Comparison of ENCODE assay signal across 27 mouse cellular contexts in genomic region chr12:24870901-24871300, GRCm38 (mm10). TPM values are rescaled to one million over a fixed set of nuclear protein-coding genes. Genes with fewer than 3 reads are reported as not detected.
DNase-seq lines count a peak whose midpoint lies in the region; ATAC-seq and TF ChIP-seq lines count a peak whose summit lies in the region.
"Had no signal": no experiment of that assay in that cellular context is flagged by ENCODE, and none has a peak within 500 bp of the region (broad histone marks: within the 10 kb centered on the region; RNA-seq: fewer than 3 reads in every experiment).

No protein-coding gene starts in this region.

- no peaks in the 10 kb centered on the region for H3K36me3 ChIP-seq in limb, embryonic 14.5 days (ENCODE audit: control insufficient read depth, insufficient read depth, low read length)
- H3K36me3 ChIP-seq: heart, embryonic 10.5 days; heart, embryonic 15.5 days; hindbrain, embryonic 12.5 days; limb, embryonic 13.5 days; liver, embryonic 12.5 days; midbrain, embryonic 13.5 days had no signal

- H3K4me1 ChIP-seq in limb, embryonic 14.5 days (ENCODE audit: control insufficient read depth, insufficient read depth, low read length), result peaks cover 44% of the 10 kb centered on the region

- no peaks in the 10 kb centered on the region for H3K9me3 ChIP-seq in limb, embryonic 14.5 days (ENCODE audit: control insufficient read depth, low read length)
- H3K9me3 ChIP-seq: heart, embryonic 10.5 days; heart, embryonic 15.5 days; hindbrain, embryonic 12.5 days; limb, embryonic 13.5 days; liver, embryonic 12.5 days; megakaryocyte, embryonic 14.5 days; midbrain, embryonic 13.5 days had no signal

- no peak overlapping the region for H3K9ac ChIP-seq in limb, embryonic 14.5 days (ENCODE audit: low read depth, low read length, severe bottlenecking)
- H3K9ac ChIP-seq: heart, embryonic 15.5 days; hindbrain, embryonic 12.5 days; limb, embryonic 13.5 days; liver, embryonic 12.5 days; liver, postnatal 0 days; midbrain, embryonic 13.5 days had no signal

- 47% methylated on average over 4 of the region's 4 CpGs for WGBS in limb, embryonic 14.5 days

- TF ChIP-seq POLR2A in limb, embryonic 14.5 days (IDR thresholded peaks at IDR 0.05; ENCODE audit: borderline replicate concordance, extremely low read depth, insufficient read depth, insufficient read length), result no peak

- peak; percentile 70 for ATAC-seq in frontal cortex, adult (ENCODE audit: low TSS enrichment)
- 0 out of 2 replicates have a peak, but pooled peaks have one; percentile 15 for ATAC-seq in limb, embryonic 14.5 days (ENCODE audit: low FRiP score, low read depth)
- ATAC-seq: CD4-positive, CD25-positive, alpha-beta regulatory T cell, adult 4 months; intestine, embryonic 16.5 days; liver, embryonic 12.5 days; liver, postnatal 0 days; midbrain, embryonic 13.5 days had no signal

- H3K4me3 ChIP-seq in limb, embryonic 14.5 days (replicated peaks; ENCODE audit: low read length), result no peak overlapping the region
- H3K4me3 ChIP-seq: erythroblast, embryonic 14.5 days; heart, embryonic 10.5 days; heart, embryonic 15.5 days; hindbrain, embryonic 12.5 days; limb, embryonic 13.5 days; liver, embryonic 12.5 days; megakaryocyte, embryonic 14.5 days; midbrain, embryonic 13.5 days had no signal

- DNase-seq in frontal cortex, postnatal 10 days (ENCODE audit: low spot score in 2 of 2), result no peak
- peak; percentile 17 to 72 for DNase-seq in left cerebral cortex, postnatal 25 days (ENCODE audit: low spot score in 2 of 2)
- no peak for DNase-seq in left cerebral cortex, postnatal 4 days
- peak; percentile 77 for DNase-seq in brain, adult 2 months (ENCODE audit: low read depth, low spot score)
- DNase-seq in limb, embryonic 14.5 days (ENCODE audit: low spot score), result no peak
- no peak for DNase-seq in cerebellum, postnatal 14 days
- DNase-seq: adrenal gland, postnatal 14 days; cerebellum, adult 11-12 months; cerebellum, postnatal 10 days; gastrocnemius, postnatal 25 days; heart, adult 11 months; kidney, adult 8-10 months; kidney, postnatal 4 days; liver, postnatal 0 days; lung, postnatal 4 days had no signal

- no peak overlapping the region for H3K4me2 ChIP-seq in limb, embryonic 14.5 days (replicated peaks; ENCODE audit: low read depth, low read length, severe bottlenecking)
- H3K4me2 ChIP-seq: heart, embryonic 15.5 days; hindbrain, embryonic 12.5 days; limb, embryonic 13.5 days; liver, embryonic 12.5 days; midbrain, embryonic 13.5 days had no signal

- intact Hi-C loops in left cerebral cortex, postnatal 25 days (cut with DNase I), result no loop called here
- intact Hi-C loops in left cerebral cortex, postnatal 4 days (cut with DNase I), result no loop called here

- no peaks in the 10 kb centered on the region for H3K27me3 ChIP-seq in limb, embryonic 14.5 days (ENCODE audit: control insufficient read depth, insufficient read depth, low read length)
- H3K27me3 ChIP-seq: heart, embryonic 15.5 days; hindbrain, embryonic 12.5 days; limb, embryonic 13.5 days; liver, embryonic 12.5 days; megakaryocyte, embryonic 14.5 days; midbrain, embryonic 13.5 days had no signal

- no peak overlapping the region for H3K27ac ChIP-seq in limb, embryonic 14.5 days (replicated peaks; ENCODE audit: low read depth, low read length)
- H3K27ac ChIP-seq: heart, embryonic 10.5 days; heart, embryonic 15.5 days; hindbrain, embryonic 12.5 days; kidney, postnatal 0 days; limb, embryonic 13.5 days; liver, embryonic 12.5 days; midbrain, embryonic 13.5 days had no signal

RNA-seq across cellular contexts. Expression of gene Mboat2, which starts 40.2 kb away (rescaled TPM):
- 10 to 100 TPM; 68.9 to 84.2 TPM for total RNA-seq in left cerebral cortex, postnatal 25 days (2021)
- 10 to 100 TPM; 58.4 to 62.0 TPM for total RNA-seq in left cerebral cortex, postnatal 4 days (2021)
- polyA plus RNA-seq in limb, embryonic 14.5 days (2012; rRNA removed), result 24.7 and 25.2 TPM in 2 replicates
- 66.4 and 70.5 TPM in 2 replicates for polyA plus RNA-seq in limb, embryonic 14.5 days (2014; fragmentation: Nextera tagmentation; extraction: Ambion mirVana)

Comparison
In these comparisons a context has a peak if more than half of its experiments do, and no peak if none do; other contexts are left out.
1. DNase-seq: peak in left cerebral cortex, postnatal 25 days (2 of 2) and brain, adult 2 months (single experiment); none in frontal cortex, postnatal 10 days (0 of 2), left cerebral cortex, postnatal 4 days (single experiment), limb, embryonic 14.5 days (single experiment) and cerebellum, postnatal 14 days (0 of 2).